Mouse (Mus musculus) gastrocnemius, adult 2 months (tissue): ENCODE results near the gene Ccl4. TPM values are rescaled to one million over a fixed set of nuclear protein-coding genes. Genes with fewer than 3 reads are reported as not detected.

Source experiments
- DNase-seq: peaks from one replicate; pipeline ENCODE4 v3.0.0; 2022
- H3K27ac ChIP-seq: fragments of 200-600 bp; 2 replicates; pipeline ENCODE4 v1.8.1; 2022; ENCODE audit warnings: mild to moderate bottlenecking
- H3K4me3 ChIP-seq: fragments of 200-600 bp; 2 replicates; pipeline ENCODE4 v1.8.1; 2022; ENCODE audit warnings: mild to moderate bottlenecking, moderate library complexity
- CTCF ChIP-seq: fragments of 200-600 bp; IDR thresholded peaks from 2 replicates; pipeline ENCODE4 v1.8.1; 2022; ENCODE audit warnings: antibody characterized with exemption, mild to moderate bottlenecking, moderate library complexity
- intact Hi-C: fragments of 180-260 bp; cut with DNase I; formaldehyde crosslinking; loops from one replicate; pipeline ENCODE4 v1.15.1; 2025
- total RNA-seq, 2 experiments: library from RNA; stranded (reverse); gene quantifications; 2 replicates each; pipeline ENCODE4 v1.2.3; 2021

Ccl4 gene
- total RNA-seq, 2 experiments from 2014 or later, result not detected

DNA sequence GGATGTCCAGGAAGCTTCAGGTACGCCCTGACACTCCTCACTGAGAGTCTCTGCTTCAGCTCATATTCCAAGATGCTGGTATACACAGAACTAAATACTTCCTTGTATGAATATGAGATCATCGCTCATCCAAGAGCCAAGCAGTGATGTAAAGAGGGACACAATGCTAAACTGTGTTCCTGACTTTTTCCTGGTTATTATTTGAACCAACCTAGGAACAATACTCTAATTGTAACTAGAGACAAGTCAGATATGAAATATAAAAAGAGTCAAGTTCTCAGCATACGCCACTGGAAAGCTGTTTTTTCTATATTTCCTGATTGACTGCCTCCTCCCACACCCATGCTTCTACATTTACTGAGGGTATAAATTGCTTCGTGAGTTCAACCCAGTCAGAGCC, 46.3 kb downstream of the Ccl4 start, which contains the start of gene Wfdc18:
Gene Wfdc18, plus strand, starts transcription at position 301 of the 400 bp plus-strand sequence.
- TF ChIP-seq CTCF, result no peak
- H3K4me3 ChIP-seq, result no peak within 1 kb of the TSS
- no peak for DNase-seq
- H3K27ac ChIP-seq, result no peak within 1 kb of the TSS
- intact Hi-C loops, result no loop called here

DNA sequence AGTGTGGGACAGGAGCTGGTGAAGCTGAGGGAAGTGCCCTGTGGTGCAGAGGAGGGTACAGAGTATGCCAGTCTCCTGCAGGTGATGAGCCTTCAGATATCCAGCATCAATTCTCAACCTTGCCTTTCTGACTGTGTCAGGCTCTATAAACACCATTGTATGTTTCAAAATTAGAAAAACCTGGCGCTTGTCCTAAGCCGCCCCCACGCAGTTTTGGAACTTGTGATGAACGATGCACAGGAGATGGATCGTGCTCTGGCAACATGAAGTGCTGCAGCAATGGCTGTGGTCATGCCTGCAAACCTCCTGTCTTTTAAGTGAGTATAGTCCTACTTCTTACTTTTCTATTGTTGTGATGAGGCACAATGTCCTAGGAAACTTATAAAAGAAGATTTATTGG, 47.3 kb downstream of the Ccl4 start:
- no peak overlapping the region for H3K4me3 ChIP-seq
- intact Hi-C loops, result no loop called here
- H3K27ac ChIP-seq, result no peak overlapping the region
- no peak for DNase-seq
- no peak for TF ChIP-seq CTCF

DNA sequence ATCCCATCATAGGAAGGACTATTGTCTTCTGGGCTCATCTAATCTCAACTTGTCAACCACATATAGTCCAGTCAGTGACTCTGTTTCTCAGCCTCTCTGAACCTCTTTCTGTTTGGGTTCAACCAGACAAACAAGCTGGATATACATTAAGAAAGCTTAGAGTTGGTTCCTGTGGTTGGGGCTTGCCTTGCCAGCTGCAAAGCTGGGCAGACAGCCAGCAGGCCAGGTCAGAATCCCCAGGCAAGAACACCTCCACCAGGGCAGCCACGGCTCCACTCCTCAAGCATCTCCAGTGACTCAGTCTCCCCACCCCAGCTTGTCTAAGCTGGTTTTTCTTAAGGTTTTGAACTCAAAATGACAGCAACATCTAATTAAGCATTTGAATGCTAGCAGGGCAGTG, 50.3 kb downstream of the Ccl4 start:
- H3K27ac ChIP-seq, result no peak overlapping the region
- intact Hi-C loops, result no loop called here
- TF ChIP-seq CTCF, result no peak
- H3K4me3 ChIP-seq, result no peak overlapping the region
- DNase-seq, result no peak

DNA sequence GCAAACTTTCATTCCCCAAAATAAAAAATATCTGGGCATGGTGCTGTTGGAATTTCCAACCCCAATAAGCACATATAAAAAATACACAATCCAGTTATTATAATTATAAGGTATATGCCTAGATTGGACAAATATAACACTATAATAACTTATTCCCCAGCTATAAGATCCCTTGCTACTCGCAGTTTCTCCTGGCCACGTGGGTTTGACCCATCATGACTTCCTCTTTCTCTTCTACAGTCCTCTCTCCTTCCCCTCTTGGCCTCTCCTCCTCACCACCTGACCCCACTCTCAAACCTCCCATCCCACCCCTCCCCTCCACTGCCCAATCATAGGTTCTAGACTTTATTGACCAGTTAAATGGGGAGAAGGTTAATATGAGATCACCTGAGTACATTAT, 51.5 kb downstream of the Ccl4 start:
- no peak overlapping the region for H3K4me3 ChIP-seq
- intact Hi-C loops, result no loop called here
- TF ChIP-seq CTCF, result no peak
- H3K27ac ChIP-seq, result no peak overlapping the region
- no peak for DNase-seq

Other genes starting within 250 kb of the Ccl4 start
- not detected for gene Gas2l2, start 233.1 kb upstream of the Ccl4 start, total RNA-seq
- gene 1700020L24Rik, start 224.9 kb upstream of the Ccl4 start, total RNA-seq, result not detected
- gene Mmp28, start 199.5 kb upstream of the Ccl4 start, total RNA-seq, result 1 to 10 TPM; 1.9 to 3.2 TPM
- 10 to 100 TPM; 27.1 to 30.5 TPM for gene Taf15, start 189.5 kb upstream of the Ccl4 start, total RNA-seq
- gene Heatr9, start 140.4 kb upstream of the Ccl4 start, total RNA-seq, result not detected
- not detected for gene Ccl5, start 132.1 kb upstream of the Ccl4 start, total RNA-seq
- 1 to 10 TPM; 2.4 to 6.2 TPM for gene Ccl9, start 83.9 kb upstream of the Ccl4 start, total RNA-seq
- gene Ccl6, start 69.5 kb upstream of the Ccl4 start, total RNA-seq, result 1 to 10 TPM; 5.5 to 9.3 TPM
- gene Rpl9-ps1, start 17.0 kb upstream of the Ccl4 start, total RNA-seq, result not detected
- gene Ccl3, start 13.2 kb upstream of the Ccl4 start, total RNA-seq, result not detected
- under 1 TPM; 0.47 to 0.69 TPM for gene Wfdc17, start 41.4 kb downstream of the Ccl4 start, total RNA-seq
- not detected for gene Wfdc18, start 46.4 kb downstream of the Ccl4 start, total RNA-seq
- not detected for gene Wfdc21, start 84.4 kb downstream of the Ccl4 start, total RNA-seq
- 1 to 10 TPM; 8.5 to 9.2 TPM for gene Heatr6, start 91.1 kb downstream of the Ccl4 start, total RNA-seq
- gene Hnf1b, start 187.5 kb downstream of the Ccl4 start, total RNA-seq, result not detected